Mouse (Mus musculus): ENCODE data around the gene Snip1.

GRCm38 (mm10) chr4:125119070-125119469 lies 52.6 kb downstream of the Snip1 start:
- TF ChIP-seq GATA1 (IDR thresholded peaks at IDR 0.05; ENCODE audit: borderline replicate concordance, low read length) (no peak), FLI1 (IDR thresholded peaks at IDR 0.05; ENCODE audit: low read length) (no peak)
